Mouse (Mus musculus) MEL (cell line): ENCODE data around the gene Cpn2. TPM values are rescaled to one million over a fixed set of nuclear protein-coding genes. Genes with fewer than 3 reads are reported as not detected.

Experiments used
- DNase-seq: peaks from one replicate; pipeline ENCODE4 v3.0.0; 2011; ENCODE audit warnings: low read depth, low spot score
- H3K27ac ChIP-seq: 2 replicates; pipeline ENCODE4 v1.5.1; 2012; ENCODE audit warnings: low read depth, mild to moderate bottlenecking, control low read depth, low read length, moderate library complexity; ENCODE audit not compliant: control insufficient read depth
- H3K27me3 ChIP-seq, 2 experiments: fragments of 150-350 bp in 1 of 2; sonication (generic) in 1 of 2; 2 replicates each; pipeline ENCODE4 v1.6.1; 2012; ENCODE audit warnings: low read length in 2 of 2, mild to moderate bottlenecking in 2 of 2, improper control_type of control experiment in 1 of 2, moderate library complexity in 1 of 2; ENCODE audit not compliant: insufficient read depth in 2 of 2, control insufficient read depth in 1 of 2
- H3K36me3 ChIP-seq, 2 experiments: 2 replicates each; pipeline ENCODE4 v1.6.1; 2012 to 2014; ENCODE audit warnings: low read length in 2 of 2, improper control_type of control experiment in 1 of 2, inconsistent platforms in 1 of 2, mild to moderate bottlenecking in 1 of 2; ENCODE audit not compliant: insufficient read depth in 2 of 2, control insufficient read depth in 1 of 2
- H3K4me1 ChIP-seq, 2 experiments: fragments of 150-350 bp in 1 of 2; sonication (generic) in 1 of 2; 2 replicates each; pipeline ENCODE4 v1.6.1; 2012; ENCODE audit warnings: low read length in 2 of 2, improper control_type of control experiment in 1 of 2, mild to moderate bottlenecking in 1 of 2; ENCODE audit not compliant: insufficient read depth in 2 of 2, control insufficient read depth in 1 of 2
- H3K4me3 ChIP-seq, 2 experiments: fragments of 150-350 bp in 1 of 2; sonication (generic) in 1 of 2; 2 replicates each; pipeline ENCODE4 v1.5.1; 2012; ENCODE audit warnings: low read depth in 2 of 2, low read length in 2 of 2, mild to moderate bottlenecking in 2 of 2, moderate library complexity in 2 of 2, control low read depth in 1 of 2, improper control_type of control experiment in 1 of 2; ENCODE audit not compliant: control insufficient read depth in 1 of 2, insufficient read depth in 1 of 2
- H3K79me2 ChIP-seq: 2 replicates; pipeline ENCODE4 v1.6.1; 2012; ENCODE audit warnings: mild to moderate bottlenecking, low read length, moderate library complexity; ENCODE audit not compliant: control insufficient read depth, poor library complexity, insufficient read depth
- H3K9ac ChIP-seq: 2 replicates; pipeline ENCODE4 v1.6.1; 2012; ENCODE audit warnings: low read depth, mild to moderate bottlenecking, control low read depth, low read length, moderate library complexity; ENCODE audit not compliant: control insufficient read depth, poor library complexity, severe bottlenecking
- H3K9me3 ChIP-seq: fragments of 150-350 bp; sonication (generic); replicated peaks from 2 replicates; pipeline ENCODE4 v1.6.1; 2012; ENCODE audit warnings: mild to moderate bottlenecking, low read length, improper control_type of control experiment, moderate library complexity; ENCODE audit not compliant: insufficient read depth
- BHLHE40 ChIP-seq: IDR thresholded peaks from 2 replicates; pipeline ENCODE4 v1.6.1; 2012; ENCODE audit warnings: low read depth, mild to moderate bottlenecking, inconsistent platforms, low read length, improper control_type of control experiment, borderline replicate concordance
- CHD1 ChIP-seq: IDR thresholded peaks from 2 replicates; pipeline ENCODE4 v1.6.1; 2012; ENCODE audit warnings: low read depth, mild to moderate bottlenecking, inconsistent platforms, low read length, improper control_type of control experiment
- CHD2 ChIP-seq: IDR thresholded peaks from 2 replicates; pipeline ENCODE4 v1.6.1; 2011; ENCODE audit warnings: low read length, improper control_type of control experiment
- GABPA ChIP-seq: IDR thresholded peaks from 2 replicates; pipeline ENCODE4 v1.6.1; 2012; ENCODE audit warnings: low read depth, mild to moderate bottlenecking, inconsistent platforms, low read length, improper control_type of control experiment, moderate library complexity
- GATA1 ChIP-seq: IDR thresholded peaks from 2 replicates; pipeline ENCODE4 v1.6.1; 2011; ENCODE audit warnings: low read depth, low read length, improper control_type of control experiment
- JUND ChIP-seq: IDR thresholded peaks from 2 replicates; pipeline ENCODE4 v1.6.1; 2011; ENCODE audit warnings: low read depth, mild to moderate bottlenecking, improper control_type of control experiment, low read length
- KAT2A ChIP-seq: conservative IDR thresholded peaks from 2 replicates; pipeline ENCODE4 v1.6.1; 2012; ENCODE audit warnings: low read depth, low read length, improper control_type of control experiment, inconsistent platforms
- MAX ChIP-seq: IDR thresholded peaks from 2 replicates; pipeline ENCODE4 v1.6.1; 2011; ENCODE audit warnings: low read length, improper control_type of control experiment
- MXI1 ChIP-seq: IDR thresholded peaks from 2 replicates; pipeline ENCODE4 v1.6.1; 2011; ENCODE audit warnings: mild to moderate bottlenecking, low read depth, low read length, improper control_type of control experiment
- MYB ChIP-seq: IDR thresholded peaks from 2 replicates; pipeline ENCODE4 v1.6.1; 2011; ENCODE audit warnings: mild to moderate bottlenecking, low read depth, low read length, improper control_type of control experiment
- NELFE ChIP-seq: IDR thresholded peaks from 2 replicates; pipeline ENCODE4 v1.6.1; 2011; ENCODE audit warnings: low read depth, low read length, improper control_type of control experiment
- POLR2A ChIP-seq, 2 experiments: IDR thresholded peaks; 2 replicates each; pipeline ENCODE4 v1.6.1; 2011 to 2012; ENCODE audit warnings: low read length in 2 of 2, mild to moderate bottlenecking in 2 of 2, control low read depth in 1 of 2, improper control_type of control experiment in 1 of 2, low read depth in 1 of 2, moderate library complexity in 1 of 2; ENCODE audit not compliant: control insufficient read depth in 1 of 2, insufficient read depth in 1 of 2, poor library complexity in 1 of 2
- POLR2AphosphoS2 ChIP-seq: IDR thresholded peaks from 2 replicates; pipeline ENCODE4 v1.6.1; 2011; ENCODE audit warnings: low read length, improper control_type of control experiment
- RAD21 ChIP-seq: IDR thresholded peaks from 2 replicates; pipeline ENCODE4 v1.6.1; 2011; ENCODE audit warnings: mild to moderate bottlenecking, low read depth, low read length, improper control_type of control experiment
- RCOR1 ChIP-seq: IDR thresholded peaks from 2 replicates; pipeline ENCODE4 v1.6.1; 2012; ENCODE audit warnings: low read depth, mild to moderate bottlenecking, inconsistent platforms, low read length, improper control_type of control experiment
- SIN3A ChIP-seq: IDR thresholded peaks from 2 replicates; pipeline ENCODE4 v1.6.1; 2012; ENCODE audit warnings: low read length, improper control_type of control experiment, inconsistent platforms
- SMC3 ChIP-seq: IDR thresholded peaks from 2 replicates; pipeline ENCODE4 v1.6.1; 2011; ENCODE audit warnings: low read depth, low read length, improper control_type of control experiment
- TAL1 ChIP-seq: IDR thresholded peaks from 2 replicates; pipeline ENCODE4 v1.6.1; 2012; ENCODE audit warnings: mild to moderate bottlenecking, inconsistent platforms, low read length, moderate library complexity, mixed read lengths
- TCF12 ChIP-seq: IDR thresholded peaks from 2 replicates; pipeline ENCODE4 v1.6.1; 2014; ENCODE audit warnings: low read depth, mild to moderate bottlenecking, inconsistent platforms, low read length, improper control_type of control experiment, moderate library complexity
- UBTF ChIP-seq: IDR thresholded peaks from 2 replicates; pipeline ENCODE4 v1.6.1; 2012; ENCODE audit warnings: low read depth, mild to moderate bottlenecking, inconsistent platforms, low read length, improper control_type of control experiment, moderate library complexity, borderline replicate concordance; ENCODE audit not compliant: insufficient read depth
- ZKSCAN1 ChIP-seq: IDR thresholded peaks from 2 replicates; pipeline ENCODE4 v1.6.1; 2012; ENCODE audit warnings: low read depth, mild to moderate bottlenecking, inconsistent platforms, low read length, improper control_type of control experiment, moderate library complexity
- ZNF384 ChIP-seq: IDR thresholded peaks from 2 replicates; pipeline ENCODE4 v1.6.1; 2012; ENCODE audit warnings: low read depth, mild to moderate bottlenecking, inconsistent platforms, low read length, improper control_type of control experiment
- polyA plus RNA-seq, 2 experiments: library from polyadenylated mRNA; stranded (reverse) in 1 of 2; unstranded in 1 of 2; fragments of >175 nt in 1 of 2; fragments of >200 nt in 1 of 2; gene quantifications; 2 replicates each; pipeline versions ENCODE4 v1.2.1 to v1.2.4; 2012; ENCODE audit warnings: low replicate concordance in 2 of 2, low read depth in 1 of 2; ENCODE audit not compliant: insufficient read length in 2 of 2, insufficient read depth in 1 of 2, missing spikeins in 1 of 2
- total RNA-seq: library from RNA; depleted of rRNA; stranded (reverse); fragments of 300-350 nt; gene quantifications from 2 replicates; pipeline ENCODE4 v1.2.3, GENCODE M21; 2012

The Cpn2 gene
- total and polyA plus RNA-seq, 3 experiments = not detected

DNA sequence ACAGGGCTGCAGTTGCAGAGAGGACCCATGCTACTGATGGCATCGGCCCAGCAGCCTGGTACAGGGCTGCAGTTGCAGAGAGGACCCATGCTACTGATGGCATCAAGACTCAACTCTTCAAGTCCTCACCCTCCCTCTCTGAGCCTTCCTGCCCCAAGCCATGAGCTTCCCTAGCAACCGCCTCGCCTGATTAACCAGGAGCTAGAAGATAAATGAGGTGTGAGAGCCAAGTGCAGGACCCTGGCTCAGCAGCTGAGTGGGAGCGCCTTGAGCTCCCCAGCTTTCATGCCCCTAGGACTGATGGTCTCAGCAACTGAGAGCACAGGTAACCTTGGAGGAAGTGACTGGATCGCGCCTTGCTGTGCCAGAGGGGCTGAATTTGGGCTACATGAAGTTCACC, 23.1 kb upstream of the Cpn2 start:
- no peaks in the 10 kb centered on the region for H3K36me3 ChIP-seq
- H3K9ac ChIP-seq = no peak overlapping the region
- no peak overlapping the region for H3K4me3 ChIP-seq
- DNase-seq = no peak
- H3K79me2 ChIP-seq = no peaks in the 10 kb centered on the region
- no peaks in the 10 kb centered on the region for H3K4me1 ChIP-seq
- peaks cover 3 to 20% of the 10 kb centered on the region in 2 experiments; a peak in 3 of 4 replicates for H3K27me3 ChIP-seq
- no peak overlapping the region for H3K27ac ChIP-seq
- no peak for TF ChIP-seq SMC3
- no peak for TF ChIP-seq ZNF384
- no peak for TF ChIP-seq GABPA
- no peak for TF ChIP-seq BHLHE40
- no peak for TF ChIP-seq TAL1
- TF ChIP-seq NELFE = no peak
- TF ChIP-seq CHD2 = no peak
- no peak for TF ChIP-seq CHD1
- no peak for TF ChIP-seq SIN3A
- TF ChIP-seq KAT2A = no peak
- no peak for TF ChIP-seq ZKSCAN1
- TF ChIP-seq MYB = no peak
- no peak for TF ChIP-seq MAX
- TF ChIP-seq RAD21 = no peak
- TF ChIP-seq POLR2AphosphoS2 = no peak
- no peak for TF ChIP-seq JUND
- no peaks in the 10 kb centered on the region for H3K9me3 ChIP-seq

DNA sequence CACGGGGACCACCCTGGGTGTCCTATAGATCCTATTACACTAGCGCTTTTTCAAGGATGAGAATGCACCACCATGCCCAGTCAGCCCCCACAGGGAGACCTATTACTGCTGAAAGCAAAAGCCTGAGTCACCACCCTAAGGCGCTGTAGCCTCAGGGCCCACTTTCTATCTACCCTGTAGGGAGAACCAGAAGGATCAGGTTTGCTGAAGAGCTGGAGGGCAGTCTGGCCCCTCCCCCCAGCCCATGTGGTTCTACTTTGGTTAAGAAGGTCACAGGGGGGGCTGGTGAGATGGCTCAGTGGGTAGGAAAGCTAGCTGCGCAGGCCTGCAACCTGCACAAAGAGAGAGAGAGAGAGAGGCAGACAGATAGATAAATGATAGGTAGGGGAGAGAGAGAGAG, 18.4 kb upstream of the Cpn2 start:
- peaks cover 11 to 19% of the 10 kb centered on the region in 2 experiments for H3K27me3 ChIP-seq
- no peak for TF ChIP-seq POLR2AphosphoS2
- no peak for TF ChIP-seq SMC3
- no peak for TF ChIP-seq MAX
- no peak for TF ChIP-seq POLR2A (IDR thresholded peaks at IDR 0.05; ENCODE audit: control insufficient read depth in 1 of 2, insufficient read depth in 1 of 2, low read depth in 1 of 2, low read length in 2 of 2, poor library complexity in 1 of 2)
- no peak for TF ChIP-seq MXI1
- TF ChIP-seq BHLHE40 = no peak
- no peak for TF ChIP-seq JUND
- no peak for TF ChIP-seq UBTF
- TF ChIP-seq TCF12 = no peak
- TF ChIP-seq CHD2 = no peak
- no peak for TF ChIP-seq GATA1
- no peak for TF ChIP-seq RCOR1
- H3K36me3 ChIP-seq = no peaks in the 10 kb centered on the region
- no peak overlapping the region for H3K9ac ChIP-seq
- H3K27ac ChIP-seq = no peak overlapping the region
- DNase-seq = no peak
- H3K4me1 ChIP-seq = no peaks in the 10 kb centered on the region
- no peaks in the 10 kb centered on the region for H3K79me2 ChIP-seq
- H3K9me3 ChIP-seq = no peaks in the 10 kb centered on the region
- no peak overlapping the region for H3K4me3 ChIP-seq
